Mouse (Mus musculus) hindbrain, embryonic 12.5 days (tissue): ENCODE results near the gene Arid4a. TPM values are rescaled to one million over a fixed set of nuclear protein-coding genes. Genes with fewer than 3 reads are reported as not detected.

Experiments used
- ATAC-seq: fragments of 200-750 bp; cut with Nextera tagmentation; 2 replicates; pipeline ENCODE4 v1.8.0; 2017; ENCODE audit warnings: moderate TSS enrichment; ENCODE audit not compliant: low FRiP score
- H3K27ac ChIP-seq: fragments of 300-500 bp; sonication (generic); 2 replicates; pipeline ENCODE4 v1.5.1; 2016; ENCODE audit warnings: mild to moderate bottlenecking
- H3K27me3 ChIP-seq: fragments of 300-500 bp; sonication (generic); 2 replicates; pipeline ENCODE4 v1.6.1; 2016; ENCODE audit warnings: mild to moderate bottlenecking
- H3K36me3 ChIP-seq: fragments of 300-500 bp; sonication (generic); 2 replicates; pipeline ENCODE4 v1.6.1; 2016; ENCODE audit warnings: mild to moderate bottlenecking
- H3K4me1 ChIP-seq: fragments of 300-500 bp; sonication (generic); 2 replicates; pipeline ENCODE4 v1.6.1; 2016
- H3K4me2 ChIP-seq: fragments of 300-500 bp; sonication (generic); replicated peaks from 2 replicates; pipeline ENCODE4 v1.6.1; 2016; ENCODE audit warnings: mild to moderate bottlenecking
- H3K4me3 ChIP-seq: fragments of 300-500 bp; sonication (generic); 2 replicates; pipeline ENCODE4 v1.5.1; 2016; ENCODE audit warnings: mild to moderate bottlenecking
- H3K9ac ChIP-seq: fragments of 300-500 bp; sonication (generic); 2 replicates; pipeline ENCODE4 v1.6.1; 2016; ENCODE audit warnings: mild to moderate bottlenecking, moderate library complexity
- H3K9me3 ChIP-seq: fragments of 300-500 bp; sonication (generic); replicated peaks from 2 replicates; pipeline ENCODE4 v1.6.1; 2016; ENCODE audit warnings: mild to moderate bottlenecking
- WGBS: fragments of 180-500 bp; shearing (Covaris S2); methylation state at CpG from one replicate; pipeline ENCODE4 v1.1.7; 2016; 5-methylcytosine and 5-hydroxymethylcytosine counted together
- polyA plus RNA-seq: library from polyadenylated mRNA; unstranded; fragments of >200 nt; fragmentation: Nextera tagmentation; extraction: Ambion mirVana; gene quantifications from 2 replicates; pipeline ENCODE4 v1.2.1, GENCODE M21; 2016

Gene Arid4a
- polyA plus RNA-seq, 1 experiment from 2014 or later = 35.1 TPM

GRCm38 (mm10) chr12:71046501-71046900, 30.7 kb downstream of the Arid4a start:
- H3K27me3 ChIP-seq = no peaks in the 10 kb centered on the region
- H3K4me3 ChIP-seq = no peak overlapping the region
- H3K4me2 ChIP-seq = no peak overlapping the region
- H3K36me3 ChIP-seq = peaks cover 28% of the 10 kb centered on the region
- no peak overlapping the region for H3K27ac ChIP-seq
- H3K9me3 ChIP-seq = no peaks in the 10 kb centered on the region
- no peak overlapping the region for H3K9ac ChIP-seq
- H3K4me1 ChIP-seq = peaks cover 20% of the 10 kb centered on the region; the same call in 1 of the 2 replicates
- 96% methylated on average over 4 of the region's 4 CpGs for WGBS
- ATAC-seq = no peak

GRCm38 (mm10) chr12:71047473-71048078, 31.8 kb downstream of the Arid4a start:
- no peaks in the 10 kb centered on the region for H3K9me3 ChIP-seq
- peak overlapping the region; percentile 94 for H3K27ac ChIP-seq
- peak overlapping the region; percentile 8; the same call in 1 of the 2 replicates for H3K9ac ChIP-seq
- H3K4me1 ChIP-seq = peaks cover 20% of the 10 kb centered on the region; the same call in 1 of the 2 replicates
- H3K36me3 ChIP-seq = peaks cover 18% of the 10 kb centered on the region
- WGBS = 54% methylated on average over 8 of the region's 8 CpGs
- no peaks in the 10 kb centered on the region for H3K27me3 ChIP-seq
- peak overlapping the region; percentile 38 for H3K4me3 ChIP-seq
- H3K4me2 ChIP-seq = peak overlapping the region; percentile 54
- ATAC-seq = peak; percentile 82; the same call in 1 of the 2 replicates

- Histone ChIP-seq H3K4me2 (peak overlapping the region; percentile 54), H3K27ac (peak overlapping the region; percentile 94), H3K4me3 (peak overlapping the region; percentile 38), H3K9ac (peak overlapping the region; percentile 41; the same call in 1 of the 2 replicates), H3K9me3 (no peaks in the 10 kb centered on the region), H3K36me3 (peaks cover 16% of the 10 kb centered on the region), H3K4me1 (peaks cover 20% of the 10 kb centered on the region; the same call in 1 of the 2 replicates), H3K27me3 (no peaks in the 10 kb centered on the region)
- WGBS = 26% methylated on average over 7 of the region's 7 CpGs
- ATAC-seq = peak; percentile 91
These were observed 32.3 kb downstream of the Arid4a start for GRCm38 (mm10) chr12:71048117-71048516.

GRCm38 (mm10) chr12:71048561-71048960, 32.8 kb downstream of the Arid4a start:
- Histone ChIP-seq H3K4me1 (peaks cover 20% of the 10 kb centered on the region; the same call in 1 of the 2 replicates), H3K27ac (peak overlapping the region; percentile 94), H3K9ac (peak overlapping the region; percentile 41), H3K27me3 (no peaks in the 10 kb centered on the region), H3K36me3 (peaks cover 13% of the 10 kb centered on the region), H3K4me3 (peak overlapping the region; percentile 38), H3K4me2 (peak overlapping the region; percentile 54), H3K9me3 (no peaks in the 10 kb centered on the region)
- no peak for ATAC-seq
- 79% methylated on average over 1 of the region's 1 CpGs for WGBS

- Histone ChIP-seq H3K9me3 (no peaks in the 10 kb centered on the region), H3K4me3 (peak overlapping the region; percentile 25), H3K36me3 (peaks cover 12% of the 10 kb centered on the region), H3K4me2 (peak overlapping the region; percentile 54), H3K27ac (0 out of 2 replicates have a peak overlapping the region, but pooled peaks have one; percentile 44), H3K4me1 (peaks cover 20% of the 10 kb centered on the region; the same call in 1 of the 2 replicates), H3K27me3 (no peaks in the 10 kb centered on the region), H3K9ac (peak overlapping the region; percentile 41)
- 90% methylated on average over 10 of the region's 10 CpGs for WGBS
- ATAC-seq = no peak
These were observed 33.9 kb downstream of the Arid4a start for GRCm38 (mm10) chr12:71049596-71050265.

- no peak overlapping the region for H3K9ac ChIP-seq
- WGBS = 73% methylated on average over 3 of the region's 3 CpGs
- no peak for ATAC-seq
- peaks cover 20% of the 10 kb centered on the region; the same call in 1 of the 2 replicates for H3K4me1 ChIP-seq
- no peak overlapping the region for H3K27ac ChIP-seq
- H3K4me3 ChIP-seq = no peak overlapping the region
- no peaks in the 10 kb centered on the region for H3K9me3 ChIP-seq
- no peak overlapping the region for H3K4me2 ChIP-seq
- H3K27me3 ChIP-seq = no peaks in the 10 kb centered on the region
- H3K36me3 ChIP-seq = peaks cover 11% of the 10 kb centered on the region
These were observed 35.3 kb downstream of the Arid4a start for GRCm38 (mm10) chr12:71051079-71051478.

GRCm38 (mm10) chr12:71052341-71052995, 36.7 kb downstream of the Arid4a start:
- Histone ChIP-seq H3K9ac (no peak overlapping the region), H3K9me3 (no peaks in the 10 kb centered on the region), H3K36me3 (peaks cover 6% of the 10 kb centered on the region; the same call in 1 of the 2 replicates), H3K4me1 (peaks cover 17% of the 10 kb centered on the region; the same call in 1 of the 2 replicates), H3K4me3 (no peak overlapping the region), H3K27ac (no peak overlapping the region), H3K27me3 (no peaks in the 10 kb centered on the region), H3K4me2 (no peak overlapping the region)
- 91% methylated on average over 7 of the region's 7 CpGs for WGBS
- no peak for ATAC-seq

GRCm38 (mm10) chr12:71053031-71053430, 37.2 kb downstream of the Arid4a start:
- Histone ChIP-seq H3K27me3 (no peaks in the 10 kb centered on the region), H3K9me3 (no peaks in the 10 kb centered on the region), H3K27ac (no peak overlapping the region), H3K9ac (no peak overlapping the region), H3K4me1 (peaks cover 16% of the 10 kb centered on the region; the same call in 1 of the 2 replicates), H3K36me3 (peaks cover 6% of the 10 kb centered on the region; the same call in 1 of the 2 replicates), H3K4me2 (no peak overlapping the region), H3K4me3 (no peak overlapping the region)
- no peak for ATAC-seq
- WGBS = 83% methylated on average over 1 of the region's 1 CpGs

- Histone ChIP-seq H3K27ac (no peak overlapping the region), H3K9me3 (no peaks in the 10 kb centered on the region), H3K4me3 (no peak overlapping the region), H3K4me2 (no peak overlapping the region), H3K36me3 (peaks cover 6% of the 10 kb centered on the region; the same call in 1 of the 2 replicates), H3K27me3 (no peaks in the 10 kb centered on the region), H3K4me1 (peaks cover 14% of the 10 kb centered on the region; the same call in 1 of the 2 replicates), H3K9ac (no peak overlapping the region)
- no peak for ATAC-seq
- WGBS = 84% methylated on average over 1 of the region's 1 CpGs
These were observed 37.7 kb downstream of the Arid4a start for GRCm38 (mm10) chr12:71053486-71053885.

GRCm38 (mm10) chr12:71055537-71055936, 39.7 kb downstream of the Arid4a start:
- H3K4me2 ChIP-seq = no peak overlapping the region
- no peak overlapping the region for H3K9ac ChIP-seq
- 82% methylated on average over 3 of the region's 3 CpGs for WGBS
- no peak for ATAC-seq
- no peak overlapping the region for H3K4me3 ChIP-seq
- H3K36me3 ChIP-seq = peaks cover 6% of the 10 kb centered on the region; the same call in 1 of the 2 replicates
- no peak overlapping the region for H3K27ac ChIP-seq
- no peaks in the 10 kb centered on the region for H3K27me3 ChIP-seq
- H3K9me3 ChIP-seq = no peaks in the 10 kb centered on the region
- H3K4me1 ChIP-seq = peaks cover 2% of the 10 kb centered on the region; the same call in 1 of the 2 replicates

GRCm38 (mm10) chr12:71059741-71060140, 44.0 kb downstream of the Arid4a start:
- Histone ChIP-seq H3K4me1 (no peaks in the 10 kb centered on the region), H3K27me3 (no peaks in the 10 kb centered on the region), H3K9ac (no peak overlapping the region), H3K4me2 (no peak overlapping the region), H3K9me3 (no peaks in the 10 kb centered on the region), H3K36me3 (peaks cover 34% of the 10 kb centered on the region), H3K27ac (no peak overlapping the region), H3K4me3 (no peak overlapping the region)
- 92% methylated on average over 7 of the region's 7 CpGs for WGBS
- no peak for ATAC-seq

- H3K36me3 ChIP-seq = peaks cover 82% of the 10 kb centered on the region
- ATAC-seq = no peak
- no peaks in the 10 kb centered on the region for H3K27me3 ChIP-seq
These were observed 54.1 kb downstream of the Arid4a start for GRCm38 (mm10) chr12:71069846-71070245.

More at GRCm38 (mm10) chr12:71069846-71070245, 54.1 kb downstream of the Arid4a start:
- 97% methylated on average over 17 of the region's 17 CpGs for WGBS
- Histone ChIP-seq H3K4me1 (no peaks in the 10 kb centered on the region), H3K27ac (no peak overlapping the region), H3K9ac (no peak overlapping the region), H3K4me2 (no peak overlapping the region), H3K9me3 (no peaks in the 10 kb centered on the region), H3K4me3 (no peak overlapping the region)
